Mouse (Mus musculus) liver, embryonic 11.5 days (tissue): ENCODE measurements around the gene Eepd1. TPM values are rescaled to one million over a fixed set of nuclear protein-coding genes. Genes with fewer than 3 reads are reported as not detected.

ENCODE experiments used
- ATAC-seq: fragments of 200-750 bp; cut with Nextera tagmentation; replicated peaks from 2 replicates; pipeline ENCODE4 v1.8.0; 2017; ENCODE audit warnings: moderate number of reproducible peaks, mild to moderate bottlenecking, moderate TSS enrichment, moderate library complexity; ENCODE audit not compliant: low FRiP score
- DNase-seq: peaks from one replicate; pipeline ENCODE4 v3.0.0-alpha.2; 2017; ENCODE audit warnings: low spot score
- H3K27ac ChIP-seq: fragments of 300-500 bp; sonication (generic); 2 replicates; pipeline ENCODE4 v1.5.1; 2014; ENCODE audit warnings: mild to moderate bottlenecking, low read depth, low read length, control low read depth
- H3K27me3 ChIP-seq: fragments of 300-500 bp; sonication (generic); replicated peaks from 2 replicates; pipeline ENCODE4 v1.6.1; 2014; ENCODE audit warnings: low read length, mixed read lengths; ENCODE audit not compliant: control insufficient read depth, insufficient read depth
- H3K36me3 ChIP-seq: fragments of 300-500 bp; sonication (generic); 2 replicates; pipeline ENCODE4 v1.6.1; 2014; ENCODE audit warnings: mild to moderate bottlenecking, low read length, moderate library complexity, mixed read lengths; ENCODE audit not compliant: control insufficient read depth, insufficient read depth
- H3K4me1 ChIP-seq: fragments of 300-500 bp; sonication (generic); replicated peaks from 2 replicates; pipeline ENCODE4 v1.6.1; 2014; ENCODE audit warnings: low read length, mixed read lengths; ENCODE audit not compliant: control insufficient read depth, insufficient read depth
- H3K4me2 ChIP-seq: fragments of 300-500 bp; sonication (generic); 2 replicates; pipeline ENCODE4 v1.6.1; 2014; ENCODE audit warnings: mild to moderate bottlenecking, control low read depth, moderate library complexity
- H3K4me3 ChIP-seq: fragments of 300-500 bp; sonication (generic); 2 replicates; pipeline ENCODE4 v1.5.1; 2014; ENCODE audit warnings: low read depth, low read length, control low read depth
- H3K9ac ChIP-seq: fragments of 300-500 bp; sonication (generic); 2 replicates; pipeline ENCODE4 v1.6.1; 2014; ENCODE audit warnings: low read depth, low read length, control low read depth
- H3K9me3 ChIP-seq: fragments of 300-500 bp; sonication (generic); 2 replicates; pipeline ENCODE4 v1.6.1; 2016; ENCODE audit warnings: low read length, inconsistent platforms, mixed read lengths; ENCODE audit not compliant: control insufficient read depth
- WGBS: fragments of 180-500 bp; shearing (Covaris S2); extraction: QIAGEN DNeasy Blood & Tissue Kit; methylation state at CpG from one replicate; pipeline ENCODE4 v1.1.7; 2014; 5-methylcytosine and 5-hydroxymethylcytosine counted together
- polyA plus RNA-seq: library from polyadenylated mRNA; unstranded; fragments of >200 nt; fragmentation: Nextera tagmentation; extraction: Ambion mirVana; gene quantifications from 2 replicates; pipeline ENCODE4 v1.2.1, GENCODE M21; 2014

Eepd1 gene
- polyA plus RNA-seq, 1 experiment from 2014 or later: 9.4 TPM

DNA sequence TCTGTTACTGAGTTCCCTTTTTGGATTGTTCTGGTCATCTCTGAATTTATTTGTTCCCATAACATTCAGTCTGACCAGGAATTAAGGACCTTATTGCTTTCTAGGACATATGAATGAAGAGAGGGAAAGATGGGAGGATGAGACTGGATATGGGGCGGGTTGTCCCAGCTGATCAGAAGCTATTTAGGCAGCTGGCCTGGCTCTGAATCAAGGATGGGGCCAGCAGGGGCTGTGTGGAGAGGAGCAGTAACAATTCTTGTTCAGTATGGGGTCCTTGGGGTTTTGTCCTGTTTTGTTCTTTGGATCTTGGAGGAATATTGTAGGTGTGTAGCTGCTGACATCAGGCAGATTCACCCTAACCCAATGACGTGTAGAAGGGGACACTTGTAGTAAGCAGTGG is 3.7 kb downstream of the Eepd1 start:
- no peak overlapping the region for H3K4me3 ChIP-seq
- H3K4me1 ChIP-seq: peaks cover 8% of the 10 kb centered on the region
- peaks cover 5% of the 10 kb centered on the region; the same call in 1 of the 2 replicates for H3K27me3 ChIP-seq
- WGBS: 78% methylated on average over 2 of the region's 2 CpGs
- no peak for ATAC-seq
- DNase-seq: no peak
- no peak overlapping the region for H3K9ac ChIP-seq
- no peaks in the 10 kb centered on the region for H3K9me3 ChIP-seq
- no peak overlapping the region for H3K27ac ChIP-seq
- H3K36me3 ChIP-seq: peaks cover 2% of the 10 kb centered on the region; the same call in 1 of the 2 replicates
- H3K4me2 ChIP-seq: 0 out of 2 replicates have a peak overlapping the region, but pooled peaks have one; percentile 99

DNA sequence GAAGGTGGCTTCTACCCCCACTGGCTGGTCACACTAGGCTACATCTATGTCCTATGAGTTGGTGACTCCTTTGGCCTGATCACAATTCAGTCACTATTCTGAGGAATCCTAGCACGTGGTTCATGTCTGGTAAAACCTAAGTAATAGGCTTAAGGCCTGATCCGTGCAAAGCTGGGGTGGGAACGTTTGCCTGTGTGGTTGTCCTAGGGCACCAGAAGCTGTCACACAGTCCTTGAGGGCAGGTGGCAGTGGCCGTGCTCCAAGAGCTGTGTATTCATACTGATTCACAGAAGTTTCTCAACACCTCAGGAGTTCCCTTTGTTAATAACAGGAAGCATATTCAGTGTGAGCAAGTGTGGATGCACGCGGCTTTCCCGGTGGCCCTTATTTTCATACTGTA is 4.1 kb downstream of the Eepd1 start:
- H3K4me2 ChIP-seq: no peak overlapping the region
- H3K9ac ChIP-seq: no peak overlapping the region
- no peak overlapping the region for H3K27ac ChIP-seq

DNA sequence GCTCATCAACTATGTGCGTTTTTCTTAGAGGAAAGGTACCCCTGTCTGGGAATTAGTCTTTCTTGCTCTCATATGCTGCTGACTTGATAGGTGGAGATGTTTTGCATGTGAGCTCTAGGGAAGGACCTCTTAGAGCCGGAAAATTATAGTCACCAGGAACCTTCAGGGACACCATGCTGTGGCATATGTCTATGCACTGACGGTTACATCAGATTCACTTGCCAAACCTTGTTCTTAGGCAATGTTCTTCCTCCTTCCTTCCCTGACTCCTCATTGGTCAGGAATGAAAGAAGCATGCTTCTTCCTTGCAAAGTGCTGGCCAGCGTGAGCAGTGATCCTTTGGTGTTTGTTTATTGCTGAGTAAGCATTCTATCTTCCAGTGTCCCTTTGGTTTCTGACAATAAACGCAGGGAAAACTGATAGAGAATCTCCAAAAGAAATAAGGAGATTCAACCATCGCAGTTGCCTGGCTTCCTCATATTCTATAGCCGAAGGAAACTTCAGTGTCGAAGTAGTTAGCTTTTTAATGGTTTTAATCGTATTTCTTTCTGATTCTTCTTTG is 5.0 kb downstream of the Eepd1 start:
- no peak for DNase-seq
- H3K9ac ChIP-seq: no peak overlapping the region
- H3K36me3 ChIP-seq: peaks cover 2% of the 10 kb centered on the region; the same call in 1 of the 2 replicates
- H3K27ac ChIP-seq: no peak overlapping the region
- H3K4me3 ChIP-seq: no peak overlapping the region
- ATAC-seq: no peak
- H3K4me1 ChIP-seq: peaks cover 8% of the 10 kb centered on the region
- H3K9me3 ChIP-seq: no peaks in the 10 kb centered on the region
- WGBS: 81% methylated on average over 9 of the region's 9 CpGs
- peaks cover 5% of the 10 kb centered on the region; the same call in 1 of the 2 replicates for H3K27me3 ChIP-seq
- H3K4me2 ChIP-seq: no peak overlapping the region

More for the DNA sequence above, 4.1 kb downstream of the Eepd1 start:
- peaks cover 5% of the 10 kb centered on the region; the same call in 1 of the 2 replicates for H3K27me3 ChIP-seq
- 72% methylated on average over 7 of the region's 7 CpGs for WGBS
- H3K4me3 ChIP-seq: no peak overlapping the region
- H3K4me1 ChIP-seq: peaks cover 8% of the 10 kb centered on the region
- no peaks in the 10 kb centered on the region for H3K9me3 ChIP-seq
- H3K36me3 ChIP-seq: peaks cover 2% of the 10 kb centered on the region; the same call in 1 of the 2 replicates
- ATAC-seq: no peak
- DNase-seq: no peak

DNA sequence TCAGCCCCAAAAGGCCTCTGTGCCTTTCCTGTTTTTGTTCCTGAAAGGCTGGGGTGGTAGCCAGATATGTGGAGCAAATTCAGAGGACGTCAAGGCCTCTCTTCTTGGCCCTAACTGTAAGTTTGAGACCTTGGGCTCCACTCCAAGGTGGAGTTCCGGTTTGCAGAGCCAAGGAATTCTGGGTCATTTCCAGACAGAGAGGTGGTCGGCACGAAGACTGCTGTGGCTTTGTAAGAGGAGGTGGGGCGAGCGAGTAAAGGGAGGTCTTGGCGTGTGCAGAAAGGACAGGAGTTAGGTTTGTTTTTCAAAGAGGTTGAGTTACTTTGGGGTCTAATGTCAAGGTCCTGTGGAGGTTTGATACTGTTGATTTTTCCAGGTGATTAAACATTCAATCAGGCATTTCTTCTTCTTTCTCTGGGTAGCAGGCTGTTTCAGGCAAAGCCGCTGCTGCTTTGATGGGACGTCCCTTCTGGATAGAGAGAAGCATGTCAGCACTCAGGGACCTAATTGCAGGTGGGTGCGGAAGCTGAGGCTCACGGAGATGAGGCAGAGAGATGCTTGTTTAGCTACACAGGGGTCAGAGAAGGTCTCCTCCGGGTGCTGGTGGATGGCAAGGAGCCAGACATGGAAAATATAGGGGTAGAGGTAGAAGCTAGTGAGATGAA is 6.2 kb downstream of the Eepd1 start:
- Histone ChIP-seq H3K36me3 (peaks cover 2% of the 10 kb centered on the region; the same call in 1 of the 2 replicates), H3K9ac (no peak overlapping the region), H3K9me3 (no peaks in the 10 kb centered on the region), H3K4me1 (peaks cover 5% of the 10 kb centered on the region), H3K27ac (no peak overlapping the region), H3K27me3 (peaks cover 5% of the 10 kb centered on the region; the same call in 1 of the 2 replicates), H3K4me3 (no peak overlapping the region), H3K4me2 (no peak overlapping the region)
- no peak for DNase-seq
- 66% methylated on average over 12 of the region's 12 CpGs for WGBS
- no peak for ATAC-seq

DNA sequence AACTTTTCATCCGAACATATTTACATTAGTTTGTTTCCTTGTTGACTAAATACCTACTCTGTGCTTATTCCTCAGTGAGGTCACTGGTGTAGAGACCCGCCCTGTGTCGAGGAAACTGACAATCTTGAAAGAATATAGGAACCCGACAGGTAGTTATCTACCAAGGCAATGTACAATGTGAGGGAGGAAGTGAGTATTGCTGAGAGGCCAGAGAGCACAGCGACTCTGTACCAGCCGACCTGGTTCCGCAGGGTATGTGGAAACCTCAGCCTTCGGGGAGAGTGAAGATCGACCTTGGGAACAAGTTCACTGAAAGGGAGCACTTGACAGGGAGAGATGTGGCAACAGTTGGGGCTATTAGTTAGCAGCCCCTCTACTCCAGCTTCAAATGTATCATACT is 7.2 kb downstream of the Eepd1 start:
- no peak overlapping the region for H3K4me3 ChIP-seq
- peaks cover 2% of the 10 kb centered on the region; the same call in 1 of the 2 replicates for H3K36me3 ChIP-seq
- 78% methylated on average over 9 of the region's 9 CpGs for WGBS
- ATAC-seq (no peak), DNase-seq (no peak)
- H3K27ac ChIP-seq: no peak overlapping the region
- H3K9me3 ChIP-seq: no peaks in the 10 kb centered on the region
- peaks cover 4% of the 10 kb centered on the region; the same call in 1 of the 2 replicates for H3K4me1 ChIP-seq
- no peak overlapping the region for H3K4me2 ChIP-seq
- no peak overlapping the region for H3K9ac ChIP-seq
- H3K27me3 ChIP-seq: no peaks in the 10 kb centered on the region

DNA sequence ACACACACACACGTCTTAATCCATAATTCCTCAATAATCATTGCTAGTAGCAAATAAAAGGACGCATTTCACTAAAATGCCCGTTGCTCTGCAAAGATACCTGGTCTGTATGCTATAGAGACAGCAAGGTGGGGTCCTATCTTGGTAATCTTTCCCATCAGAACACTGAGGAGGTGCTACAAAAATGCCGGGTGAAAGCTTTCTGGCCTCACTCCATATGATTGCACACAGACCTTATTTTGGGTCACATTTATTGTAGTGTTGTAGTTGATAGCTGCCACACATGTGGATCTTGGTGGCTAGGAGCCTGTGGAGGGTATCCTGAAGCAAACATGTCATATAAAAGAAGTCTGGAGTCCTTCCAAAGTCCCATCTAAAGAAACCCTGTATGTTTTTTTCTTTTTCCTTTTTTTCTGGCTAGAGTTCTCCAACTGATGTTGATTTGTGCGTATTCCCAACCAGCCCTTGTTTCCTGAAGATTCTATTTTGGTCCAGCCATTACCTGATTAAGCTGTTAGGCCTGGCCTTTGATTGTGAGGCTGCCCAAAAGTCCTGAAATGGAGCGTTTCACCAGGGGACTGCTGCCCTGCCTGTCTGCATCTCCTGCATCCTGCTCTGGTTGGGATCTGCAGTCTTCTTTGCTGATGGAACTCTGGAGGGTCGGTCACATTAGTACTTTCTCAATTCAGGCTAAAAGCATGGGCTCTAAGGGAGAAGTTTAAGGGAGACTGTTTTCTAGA is 8.0 kb downstream of the Eepd1 start:
- ATAC-seq: no peak
- Histone ChIP-seq H3K36me3 (peaks cover 2% of the 10 kb centered on the region; the same call in 1 of the 2 replicates), H3K4me1 (no peaks in the 10 kb centered on the region; the same call in 1 of the 2 replicates), H3K9me3 (no peaks in the 10 kb centered on the region), H3K9ac (no peak overlapping the region), H3K4me3 (no peak overlapping the region), H3K27ac (no peak overlapping the region), H3K4me2 (no peak overlapping the region), H3K27me3 (no peaks in the 10 kb centered on the region)
- no peak for DNase-seq
- 74% methylated on average over 7 of the region's 7 CpGs for WGBS

DNA sequence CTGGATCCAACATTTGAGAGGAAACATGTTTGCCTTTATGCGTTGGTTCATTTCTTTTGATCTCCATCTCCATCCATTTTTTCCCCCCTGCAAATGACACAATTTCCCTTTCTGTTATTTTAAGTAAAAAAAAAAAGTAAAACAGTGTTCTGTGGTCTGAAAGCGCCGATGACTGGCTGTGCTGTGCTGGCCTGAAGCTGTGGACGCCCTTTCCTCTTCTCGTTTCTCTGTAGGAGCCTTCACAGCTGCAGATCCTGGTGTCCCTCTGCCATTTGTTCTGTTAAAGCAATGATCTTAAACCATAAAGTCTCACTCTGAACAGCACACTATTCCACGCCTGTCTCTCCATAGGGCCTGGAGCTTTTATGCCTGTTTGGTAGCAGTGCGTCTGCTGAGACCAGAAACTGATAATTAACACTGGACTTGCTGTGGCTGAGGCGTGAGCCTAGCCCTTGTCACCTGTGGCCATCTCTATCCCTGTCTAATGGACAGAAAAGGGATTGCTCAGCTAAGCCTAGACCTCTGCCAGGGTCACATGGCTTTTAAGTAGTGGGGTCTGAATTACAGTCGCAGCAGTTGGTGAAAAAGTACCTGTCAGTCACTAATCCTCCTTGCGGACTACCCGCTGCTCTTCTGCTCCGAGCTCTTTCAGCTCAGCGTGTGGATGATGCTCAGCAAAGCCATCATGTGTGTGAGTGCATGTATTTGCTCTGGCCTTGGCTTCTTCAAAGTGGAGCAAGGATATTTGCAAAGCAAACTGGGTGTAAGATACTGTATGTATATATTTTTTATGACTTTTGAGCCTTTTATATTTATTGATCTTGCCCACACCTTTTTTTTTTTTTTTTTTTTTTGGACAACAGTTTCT is 9.2 kb downstream of the Eepd1 start:
- Histone ChIP-seq H3K4me1 (no peaks in the 10 kb centered on the region), H3K9me3 (no peaks in the 10 kb centered on the region), H3K36me3 (peaks cover 2% of the 10 kb centered on the region; the same call in 1 of the 2 replicates), H3K4me3 (no peak overlapping the region), H3K9ac (no peak overlapping the region), H3K27me3 (no peaks in the 10 kb centered on the region), H3K4me2 (no peak overlapping the region), H3K27ac (no peak overlapping the region)
- DNase-seq (no peak), ATAC-seq (no peak)
- 66% methylated on average over 13 of the region's 13 CpGs for WGBS

DNA sequence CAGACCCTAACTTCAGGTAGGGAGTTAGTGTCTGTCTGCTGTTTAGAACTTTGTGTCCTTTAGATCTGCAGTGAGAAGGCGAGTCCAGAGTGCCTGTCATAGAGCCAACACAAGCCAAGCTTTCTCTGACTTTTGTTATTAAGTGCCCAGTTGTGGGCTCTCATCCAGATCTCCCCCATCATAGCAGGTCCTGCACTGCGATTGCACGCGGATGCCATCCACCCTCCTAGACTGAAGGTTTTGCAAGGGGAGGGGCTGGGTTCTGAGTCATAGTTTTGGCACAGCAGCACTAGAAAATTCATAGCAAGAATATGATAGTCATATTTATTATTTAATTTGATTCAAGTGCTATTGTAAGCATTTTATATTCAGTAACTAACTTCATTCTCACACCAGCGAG is 12.6 kb downstream of the Eepd1 start:
- DNase-seq (no peak), ATAC-seq (no peak)
- Histone ChIP-seq H3K4me1 (no peaks in the 10 kb centered on the region), H3K4me3 (no peak overlapping the region), H3K36me3 (peaks cover 2% of the 10 kb centered on the region; the same call in 1 of the 2 replicates), H3K27ac (no peak overlapping the region), H3K9ac (no peak overlapping the region), H3K27me3 (no peaks in the 10 kb centered on the region), H3K9me3 (no peaks in the 10 kb centered on the region), H3K4me2 (no peak overlapping the region)
- 84% methylated on average over 5 of the region's 5 CpGs for WGBS
